Comparison of ENCODE assay signal across 28 mouse cellular contexts in the genomic region with DNA sequence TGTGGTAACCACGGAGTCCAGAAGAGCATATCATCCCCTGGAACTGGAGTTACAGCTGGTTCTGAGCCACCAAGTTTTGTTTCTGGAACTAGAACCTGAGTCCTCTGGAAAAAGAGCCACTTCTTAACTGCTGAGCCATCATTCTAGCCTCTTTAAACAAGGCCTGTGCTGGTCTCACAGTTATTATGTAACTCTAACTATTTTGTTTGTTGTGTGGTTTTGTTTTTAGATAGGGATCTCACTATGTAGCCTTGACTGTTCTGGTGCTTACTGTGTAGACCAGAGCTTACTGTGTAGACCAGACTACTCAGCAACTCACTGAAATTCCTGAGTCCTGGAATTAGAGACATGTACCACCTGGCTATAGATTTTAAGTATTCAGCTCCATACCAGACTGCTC.
"Had no signal": no experiment of that assay in that cellular context is flagged by ENCODE, and none has a peak within 500 bp of the region (broad histone marks: within the 10 kb centered on the region; RNA-seq: fewer than 3 reads in every experiment).

No protein-coding gene starts in this region.

- H3K4me3 ChIP-seq: left cerebral cortex, adult 2 months; limb, embryonic 10.5 days; limb, embryonic 12.5 days; limb, embryonic 13.5 days; limb, embryonic 15.5 days; liver, embryonic 12.5 days; liver, embryonic 13.5 days; liver, embryonic 15.5 days; lung, embryonic 15.5 days; megakaryocyte, embryonic 14.5 days; midbrain, embryonic 10.5 days; midbrain, embryonic 12.5 days; midbrain, embryonic 13.5 days; midbrain, embryonic 15.5 days; myocyte; neural tube, embryonic 12.5 days had no signal

- H3K27me3 ChIP-seq: limb, embryonic 12.5 days; limb, embryonic 13.5 days; limb, embryonic 15.5 days; liver, embryonic 12.5 days; liver, embryonic 13.5 days; liver, embryonic 15.5 days; lung, embryonic 15.5 days; megakaryocyte, embryonic 14.5 days; midbrain, embryonic 12.5 days; midbrain, embryonic 13.5 days; midbrain, embryonic 15.5 days; neural tube, embryonic 12.5 days had no signal

- DNase-seq: left cerebral cortex, postnatal 4 days; liver, embryonic 13.5 days; liver, postnatal 0 days; lung, adult 18-20 months; lung, adult 2 months; lung, embryonic 14.5 days; lung, postnatal 10 days; lung, postnatal 14 days; lung, postnatal 36 days; lung, postnatal 4 days; midbrain, embryonic 14.5 days had no signal

- H3K9ac ChIP-seq: limb, embryonic 12.5 days; limb, embryonic 13.5 days; limb, embryonic 15.5 days; liver, embryonic 12.5 days; liver, embryonic 13.5 days; liver, embryonic 14.5 days; liver, embryonic 15.5 days; liver, postnatal 0 days; lung, embryonic 14.5 days; lung, embryonic 15.5 days; midbrain, embryonic 12.5 days; midbrain, embryonic 13.5 days; midbrain, embryonic 15.5 days; neural tube, embryonic 12.5 days had no signal

- H3K4me1 ChIP-seq: limb, embryonic 10.5 days; limb, embryonic 12.5 days; limb, embryonic 13.5 days; limb, embryonic 15.5 days; lung, embryonic 15.5 days; megakaryocyte, embryonic 14.5 days; midbrain, embryonic 10.5 days; midbrain, embryonic 12.5 days; midbrain, embryonic 13.5 days; midbrain, embryonic 15.5 days; neural tube, embryonic 12.5 days had no signal

- H3K27ac ChIP-seq: left cerebral cortex, adult 2 months; limb, embryonic 10.5 days; limb, embryonic 12.5 days; limb, embryonic 13.5 days; limb, embryonic 15.5 days; liver, embryonic 12.5 days; liver, embryonic 13.5 days; liver, embryonic 14.5 days; liver, embryonic 15.5 days; lung, embryonic 15.5 days; macrophage; midbrain, embryonic 10.5 days; midbrain, embryonic 12.5 days; midbrain, embryonic 13.5 days; midbrain, embryonic 15.5 days; neural tube, embryonic 12.5 days had no signal
